In the genomic region with DNA sequence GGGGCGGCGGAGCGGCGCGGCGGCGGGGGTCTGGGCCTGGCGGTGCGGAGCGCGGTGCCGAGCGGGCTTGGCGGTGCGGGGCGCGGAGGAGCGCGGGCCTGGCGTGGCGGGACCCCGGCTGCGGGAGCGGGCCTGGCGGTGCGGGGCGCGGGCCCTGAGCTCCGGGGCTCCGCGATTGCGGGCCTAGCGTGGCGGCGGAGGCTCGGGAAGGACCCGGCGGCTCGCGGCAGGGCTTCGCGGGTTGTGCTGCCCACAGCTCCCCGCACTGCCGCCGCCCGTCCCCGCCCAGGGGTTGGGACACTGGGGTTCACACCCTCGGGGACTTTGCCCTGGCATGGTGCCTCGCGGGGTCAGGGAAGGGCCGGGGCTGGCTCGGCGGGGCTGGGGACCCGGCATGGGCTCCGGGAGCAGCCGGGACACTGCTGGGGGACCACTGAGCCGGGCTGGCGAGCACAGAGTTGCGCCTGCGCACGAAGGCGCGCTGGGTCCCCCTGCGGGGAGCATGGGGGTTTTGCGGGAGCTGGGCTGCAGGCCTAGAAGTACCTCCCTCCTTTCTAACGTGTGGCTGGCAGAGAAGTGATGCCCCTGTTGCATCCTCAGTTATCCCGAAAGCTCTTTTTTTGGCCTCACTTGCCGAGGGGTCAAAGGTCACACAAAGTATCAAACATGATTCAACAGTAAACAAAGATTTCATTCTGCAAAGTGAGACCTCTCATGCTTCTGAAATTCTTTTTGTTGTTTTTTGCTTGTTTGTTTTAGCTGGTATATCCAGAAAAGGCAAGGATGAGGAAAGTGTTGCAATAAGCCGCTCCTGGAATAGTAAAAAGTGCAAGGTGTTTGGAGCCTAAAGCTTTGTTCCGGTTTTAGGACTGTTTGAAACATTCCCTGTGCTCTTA, we compare ENCODE assay signal across 8 mouse cellular contexts. TPM values are rescaled to one million over a fixed set of nuclear protein-coding genes. Genes with fewer than 3 reads are reported as not detected.
DNase-seq lines count a peak whose midpoint lies in the region; ATAC-seq and TF ChIP-seq lines count a peak whose summit lies in the region.

A gene (minus strand): TSS at position 240 of the 896 bp plus-strand sequence.

- peak; percentile 52 for DNase-seq in WW6 (ENCODE audit: low read depth, low spot score)
- DNase-seq in cerebellum, postnatal 25 days: peak; percentile 86 to 88
- peak; percentile 77 to 83 for DNase-seq in frontal cortex, postnatal 36 days (ENCODE audit: low spot score in 2 of 2)
- peak; percentile 81 to 83 for DNase-seq in left cerebral cortex, adult 2 months (ENCODE audit: extremely low spot score in 1 of 2, low spot score in 2 of 2)
- DNase-seq in right cerebral cortex, adult 2 months (ENCODE audit: low spot score in 2 of 2): peak; percentile 70 to 76
- DNase-seq in urinary bladder, postnatal 10 days (ENCODE audit: low spot score): peak; percentile 33

- H3K36me3 ChIP-seq in hindbrain, embryonic 15.5 days: peaks cover under 1% of the 10 kb centered on the region; the same call in 1 of the 2 replicates
- H3K36me3 ChIP-seq in macrophage (ENCODE audit: inconsistent target): peaks cover 1% of the 10 kb centered on the region; the same call in 1 of the 2 replicates

- peak; percentile 41 for TF ChIP-seq CTCF in left cerebral cortex, adult 2 months (IDR thresholded peaks at IDR 0.05)

- peak within 1 kb of the TSS; percentile 63 for H3K4me2 ChIP-seq in hindbrain, embryonic 15.5 days

- peak; percentile 93 for ATAC-seq in hindbrain, embryonic 15.5 days (ENCODE audit: low FRiP score, low read depth)

- peaks cover 20% of the 10 kb centered on the region for H3K4me1 ChIP-seq in hindbrain, embryonic 15.5 days (replicated peaks)

- H3K27me3 ChIP-seq in hindbrain, embryonic 15.5 days: no peaks in the 10 kb centered on the region

- intact Hi-C loops in left cerebral cortex, adult 2 months (cut with DNase I): loop anchor here (1.0 to 2.0 kb wide), 3 partner anchors 36 to 101 kb away; a partner anchor contains a TSS

- no peaks in the 10 kb centered on the region for H3K9me3 ChIP-seq in hindbrain, embryonic 15.5 days

- H3K79me2 ChIP-seq in macrophage (ENCODE audit: inconsistent target): no peaks in the 10 kb centered on the region

- peak within 1 kb of the TSS; percentile 83 for H3K4me3 ChIP-seq in hindbrain, embryonic 15.5 days
- H3K4me3 ChIP-seq in left cerebral cortex, adult 2 months: peak within 1 kb of the TSS; percentile 74
- H3K4me3 ChIP-seq in macrophage (ENCODE audit: inconsistent target): peak within 1 kb of the TSS; percentile 32

- H3K9ac ChIP-seq in hindbrain, embryonic 15.5 days: peak within 1 kb of the TSS; percentile 95

- WGBS in hindbrain, embryonic 15.5 days: 3% methylated on average over 39 of the region's 70 CpGs
- 3% methylated on average over 70 of the region's 70 CpGs for WGBS in macrophage (ENCODE audit: missing documents)

- peak within 1 kb of the TSS; percentile 99 for H3K27ac ChIP-seq in hindbrain, embryonic 15.5 days (replicated peaks)
- H3K27ac ChIP-seq in left cerebral cortex, adult 2 months: peak within 1 kb of the TSS; percentile 96
- no peak within 1 kb of the TSS for H3K27ac ChIP-seq in macrophage

RNA-seq across cellular contexts. Expression of the gene that starts here (rescaled TPM):
- polyA plus RNA-seq in hindbrain, embryonic 15.5 days (2015; fragmentation: Nextera tagmentation; extraction: Ambion mirVana): 7.0 and 7.9 TPM in 2 replicates
- total RNA-seq in left cerebral cortex, adult 2 months (2021): 10 to 100 TPM; 12.7 to 12.8 TPM
- total RNA-seq in macrophage (2018; cell fraction: chromatin; rRNA removed): 10 to 100 TPM; 11.3 to 36.1 (median 20.2) TPM
- total RNA-seq in macrophage (2018; cell fraction: cytosol; rRNA removed): 10 to 100 TPM in 5 of 26 experiments, 1 to 10 TPM in 21; 6.9 to 11.0 (median 9.1) TPM
- total RNA-seq in macrophage (2018; cell fraction: nucleus; rRNA removed): 10 to 100 TPM; 11.0 to 29.8 (median 16.7) TPM
- 4.3 to 8.3 TPM (median 5.8 TPM) in 3 replicates for polyA plus RNA-seq in macrophage (2018)

Comparison
In these comparisons a context has a peak if more than half of its experiments do, and no peak if none do; other contexts are left out.
1. DNase-seq: peak in every context shown above with its lines; median percentile 87 in cerebellum, postnatal 25 days; 82 in left cerebral cortex, adult 2 months; 80 in frontal cortex, postnatal 36 days; 73 in right cerebral cortex, adult 2 months; 52 in WW6; 33 in urinary bladder, postnatal 10 days.
2. H3K4me3 ChIP-seq: peak in every context shown above with its lines; median percentile 83 in hindbrain, embryonic 15.5 days; 74 in left cerebral cortex, adult 2 months; 32 in macrophage.